Mouse (Mus musculus) cortical plate, adult 2 months (tissue): ENCODE measurements at regions not wholly inside any gene's neighbourhood (a gene's known extent, or its start where the extent isn't known, plus 50 kb on each side); places are given as distances from the start of the nearest gene placed in this dataset.

ENCODE experiments used
- CTCF ChIP-seq: fragments of 200-500 bp; IDR thresholded peaks from 2 replicates; pipeline ENCODE4 v1.5.1; 2011; ENCODE audit warnings: mild to moderate bottlenecking, control low read depth, low read length; ENCODE audit not compliant: insufficient read depth; ENCODE audit errors: extremely low read depth
- POLR2A ChIP-seq: fragments of 200-500 bp; IDR thresholded peaks from 2 replicates; pipeline ENCODE4 v1.6.1; 2011; ENCODE audit warnings: mild to moderate bottlenecking, low read length, control low read depth; ENCODE audit not compliant: insufficient read depth; ENCODE audit errors: extremely low read depth

GRCm38 (mm10) chr13:52151777-52152176 lies 305.3 kb downstream of the Gadd45g start:
- TF ChIP-seq CTCF: no peak
- no peak for TF ChIP-seq POLR2A
